Mouse (Mus musculus): Measurements from ENCODE around the gene Galnt16.

GRCm38 (mm10) chr12:80577049-80577448 lies 59.0 kb downstream of the Galnt16 start:
- TF ChIP-seq CTCF (IDR thresholded peaks at IDR 0.05; ENCODE audit: insufficient read depth, low read depth, low read length): no peak
- no peak for TF ChIP-seq POLR2A (IDR thresholded peaks at IDR 0.05; ENCODE audit: insufficient read depth, low read depth, low read length)
